In genomic region chr5:95966621-95967020, GRCm38 (mm10) we compare ENCODE assay signal across 25 mouse cellular contexts. TPM values are rescaled to one million over a fixed set of nuclear protein-coding genes. Genes with fewer than 3 reads are reported as not detected.
A peak's percentile ranks its signal among the peaks of the same experiment; 100 is the strongest.
DNase-seq lines count a peak whose midpoint lies in the region; ATAC-seq and TF ChIP-seq lines count a peak whose summit lies in the region.
"Had no signal": no experiment of that assay in that cellular context is flagged by ENCODE, and none has a peak within 500 bp of the region (broad histone marks: within the 10 kb centered on the region; RNA-seq: fewer than 3 reads in every experiment).

No protein-coding gene starts in this region.

- TF ChIP-seq CTCF in lung, embryonic 14.5 days (IDR thresholded peaks at IDR 0.05; ENCODE audit: low read depth), result no peak

- H3K9ac ChIP-seq in intestine, embryonic 16.5 days (ENCODE audit: low read depth, low read length), result no peak overlapping the region
- no peak overlapping the region for H3K9ac ChIP-seq in intestine, embryonic 15.5 days
- H3K9ac ChIP-seq in lung, embryonic 14.5 days, result no peak overlapping the region
- H3K9ac ChIP-seq: forebrain, embryonic 13.5 days; heart, embryonic 15.5 days; liver, embryonic 12.5 days; liver, postnatal 0 days; midbrain, embryonic 13.5 days; stomach, embryonic 15.5 days had no signal

- no peak overlapping the region for H3K27ac ChIP-seq in intestine, embryonic 16.5 days (ENCODE audit: low read length)
- no peak overlapping the region for H3K27ac ChIP-seq in intestine, embryonic 15.5 days
- H3K27ac ChIP-seq in lung, embryonic 14.5 days (ENCODE audit: low read depth), result no peak overlapping the region
- H3K27ac ChIP-seq: forebrain, embryonic 13.5 days; heart, embryonic 10.5 days; heart, embryonic 15.5 days; liver, embryonic 12.5 days; midbrain, embryonic 13.5 days; stomach, embryonic 15.5 days had no signal

- no peaks in the 10 kb centered on the region for H3K36me3 ChIP-seq in intestine, embryonic 16.5 days (ENCODE audit: control insufficient read depth, insufficient read depth, low read length)
- H3K36me3 ChIP-seq in intestine, embryonic 15.5 days, result no peaks in the 10 kb centered on the region
- no peaks in the 10 kb centered on the region for H3K36me3 ChIP-seq in lung, embryonic 14.5 days (ENCODE audit: insufficient read depth)
- H3K36me3 ChIP-seq: heart, embryonic 10.5 days; heart, embryonic 15.5 days; liver, embryonic 12.5 days; midbrain, embryonic 13.5 days; stomach, embryonic 15.5 days had no signal

- WGBS in intestine, embryonic 16.5 days, result 17% methylated on average over 2 of the region's 2 CpGs
- WGBS in intestine, embryonic 15.5 days, result 23% methylated on average over 2 of the region's 2 CpGs
- WGBS in lung, embryonic 14.5 days, result 21% methylated on average over 2 of the region's 2 CpGs

- no peak overlapping the region for H3K4me2 ChIP-seq in intestine, embryonic 16.5 days (ENCODE audit: low read depth, low read length)
- no peak overlapping the region for H3K4me2 ChIP-seq in intestine, embryonic 15.5 days (replicated peaks)
- H3K4me2 ChIP-seq in lung, embryonic 14.5 days, result no peak overlapping the region
- H3K4me2 ChIP-seq: forebrain, embryonic 13.5 days; heart, embryonic 15.5 days; liver, embryonic 12.5 days; midbrain, embryonic 13.5 days; stomach, embryonic 15.5 days had no signal

- peak; percentile 64 for DNase-seq in lung, embryonic 14.5 days
- no peak for DNase-seq in lung, postnatal 14 days
- peak; percentile 72 for DNase-seq in adipocyte (ENCODE audit: low spot score)
- peak; percentile 28 for DNase-seq in skeletal muscle tissue, adult 2 months (ENCODE audit: low read depth, low spot score)
- DNase-seq: adrenal gland, postnatal 10 days; B cell, adult 2 months; cerebellum, adult 9-10 months; cerebellum, postnatal 36 days; heart, adult 11 months; kidney, adult 11 months; kidney, postnatal 36 days; layer of hippocampus, postnatal 36 days; left cerebral cortex, postnatal 4 days; liver, postnatal 0 days; lung, postnatal 36 days; right cerebral cortex, postnatal 14 days had no signal

- no peaks in the 10 kb centered on the region for H3K9me3 ChIP-seq in intestine, embryonic 16.5 days (ENCODE audit: control insufficient read depth, low read length)
- H3K9me3 ChIP-seq in intestine, embryonic 15.5 days, result no peaks in the 10 kb centered on the region
- H3K9me3 ChIP-seq in lung, embryonic 14.5 days (ENCODE audit: low read depth, low read length), result no peaks in the 10 kb centered on the region
- H3K9me3 ChIP-seq: forebrain, embryonic 13.5 days; heart, embryonic 10.5 days; heart, embryonic 15.5 days; liver, embryonic 12.5 days; megakaryocyte, embryonic 14.5 days; midbrain, embryonic 13.5 days; stomach, embryonic 15.5 days had no signal

- no peaks in the 10 kb centered on the region for H3K27me3 ChIP-seq in intestine, embryonic 16.5 days (replicated peaks; ENCODE audit: control insufficient read depth, insufficient read depth, low read length)
- H3K27me3 ChIP-seq in intestine, embryonic 15.5 days (replicated peaks), result no peaks in the 10 kb centered on the region
- no peaks in the 10 kb centered on the region for H3K27me3 ChIP-seq in lung, embryonic 14.5 days (ENCODE audit: insufficient read depth, low read length)
- H3K27me3 ChIP-seq: forebrain, embryonic 13.5 days; heart, embryonic 15.5 days; liver, embryonic 12.5 days; megakaryocyte, embryonic 14.5 days; midbrain, embryonic 13.5 days; stomach, embryonic 15.5 days had no signal

- peak; percentile 59 for ATAC-seq in intestine, embryonic 16.5 days
- no peak for ATAC-seq in intestine, embryonic 15.5 days
- peak; percentile 44 for ATAC-seq in lung, embryonic 14.5 days (ENCODE audit: insufficient read depth)
- ATAC-seq: forebrain, embryonic 13.5 days; liver, embryonic 12.5 days; liver, postnatal 0 days; midbrain, embryonic 13.5 days had no signal

- no peak overlapping the region for H3K4me3 ChIP-seq in intestine, embryonic 16.5 days (ENCODE audit: low read length)
- H3K4me3 ChIP-seq in intestine, embryonic 15.5 days (replicated peaks), result no peak overlapping the region
- no peak overlapping the region for H3K4me3 ChIP-seq in lung, embryonic 14.5 days (ENCODE audit: low read depth, low read length)
- H3K4me3 ChIP-seq: forebrain, embryonic 13.5 days; heart, embryonic 10.5 days; heart, embryonic 15.5 days; liver, embryonic 12.5 days; megakaryocyte, embryonic 14.5 days; midbrain, embryonic 13.5 days; stomach, embryonic 15.5 days had no signal

- no peaks in the 10 kb centered on the region for H3K4me1 ChIP-seq in intestine, embryonic 16.5 days (ENCODE audit: control insufficient read depth, insufficient read depth, low read length)
- H3K4me1 ChIP-seq in intestine, embryonic 15.5 days (replicated peaks), result no peaks in the 10 kb centered on the region
- H3K4me1 ChIP-seq in lung, embryonic 14.5 days (ENCODE audit: insufficient read depth), result no peaks in the 10 kb centered on the region
- H3K4me1 ChIP-seq: forebrain, embryonic 13.5 days; heart, embryonic 10.5 days; heart, embryonic 15.5 days; liver, embryonic 12.5 days; megakaryocyte, embryonic 14.5 days; midbrain, embryonic 13.5 days; stomach, embryonic 15.5 days had no signal

RNA-seq across cellular contexts. Expression of gene Cxcl13, which starts 9.9 kb away (rescaled TPM):
- polyA plus RNA-seq in intestine, embryonic 16.5 days (2015; fragmentation: Nextera tagmentation; extraction: Ambion mirVana), result 72.3 and 75.4 TPM in 2 replicates
- 51.5 and 60.8 TPM in 2 replicates for polyA plus RNA-seq in intestine, embryonic 15.5 days (2015; fragmentation: Nextera tagmentation; extraction: Ambion mirVana)
- polyA plus RNA-seq in lung, embryonic 14.5 days (2014; fragmentation: Nextera tagmentation; extraction: Ambion mirVana), result 2.4 and 2.7 TPM in 2 replicates
- polyA plus RNA-seq: forebrain, embryonic 13.5 days; midbrain, embryonic 13.5 days had no signal

Comparison
In these comparisons a context has a peak if more than half of its experiments do, and no peak if none do; other contexts are left out.
1. RNA of gene Cxcl13, which starts 9.9 kb away (polyA plus RNA-seq): 72.3 to 75.4 TPM in intestine, embryonic 16.5 days and 51.5 to 60.8 TPM in intestine, embryonic 15.5 days; 2.4 to 2.7 TPM in lung, embryonic 14.5 days; every median in the first group is over 10 times any median in the second.